Mouse (Mus musculus) kidney, adult 2 months (tissue): ENCODE measurements at regions not wholly inside any gene's neighbourhood (a gene's known extent, or its start where the extent isn't known, plus 50 kb on each side); places are given as distances from the start of the nearest gene placed in this dataset.

Experiments used
- CTCF ChIP-seq: fragments of 200-500 bp; conservative IDR thresholded peaks from 2 replicates; pipeline ENCODE4 v1.5.1; 2011; ENCODE audit warnings: low read depth, mild to moderate bottlenecking, control low read depth, low read length, moderate library complexity, mixed read lengths; ENCODE audit not compliant: insufficient read depth, insufficient read length
- POLR2A ChIP-seq: fragments of 200-500 bp; IDR thresholded peaks from one replicate; pipeline ENCODE4 v1.6.1; 2011; ENCODE audit warnings: low read depth, low read length, control low read depth

DNA sequence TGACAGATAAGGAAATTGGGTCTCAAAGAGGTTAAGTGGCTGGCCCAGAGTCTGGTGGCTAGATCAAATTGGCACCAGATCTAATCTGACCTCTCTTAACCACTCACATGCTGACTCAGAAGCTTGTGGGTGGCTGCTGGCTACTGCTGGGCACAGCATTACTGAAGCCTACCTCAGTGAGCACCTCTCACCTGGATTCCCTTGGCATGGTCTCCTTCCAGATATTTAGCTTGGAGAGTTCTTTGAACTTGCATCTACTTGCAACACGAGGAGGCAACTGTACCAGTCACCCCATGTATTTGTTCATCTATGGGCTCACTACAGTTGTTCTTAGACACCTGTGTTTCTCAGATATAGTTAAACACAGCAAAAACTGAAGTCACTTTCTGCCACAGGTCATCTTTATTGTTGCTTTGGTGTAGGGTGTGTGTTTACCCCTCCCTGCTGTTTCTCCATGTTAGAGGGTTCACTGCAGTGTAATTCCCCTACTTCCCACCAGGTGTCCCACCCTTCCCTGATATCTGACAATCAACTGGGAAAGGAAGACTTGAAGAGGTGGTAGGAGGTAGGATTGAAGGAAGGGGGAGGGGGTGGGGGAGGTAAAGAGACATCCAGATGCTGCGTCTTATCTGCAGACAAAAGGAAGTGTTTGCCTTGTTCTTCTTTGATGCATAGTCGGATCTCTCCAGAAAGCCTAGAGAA is 133.7 kb upstream of the Camk1g start:
- TF ChIP-seq POLR2A (no peak), CTCF (peak; percentile 64)
